ENCODE assay signal across 11 mouse cellular contexts in genomic region chr7:28991616-28992015, GRCm38 (mm10). TPM values are rescaled to one million over a fixed set of nuclear protein-coding genes. Genes with fewer than 3 reads are reported as not detected.
DNase-seq lines count a peak whose midpoint lies in the region; ATAC-seq and TF ChIP-seq lines count a peak whose summit lies in the region.
"Had no signal": no experiment of that assay in that cellular context is flagged by ENCODE, and none has a peak within 500 bp of the region (broad histone marks: within the 10 kb centered on the region; RNA-seq: fewer than 3 reads in every experiment).

No protein-coding gene starts in this region.

- no peak overlapping the region for H3K27ac ChIP-seq in gastrocnemius, adult 2 months
- H3K27ac ChIP-seq in lung, embryonic 14.5 days (ENCODE audit: low read depth), result no peak overlapping the region
- H3K27ac ChIP-seq: embryonic facial prominence, embryonic 15.5 days; limb, embryonic 13.5 days had no signal

- no peaks in the 10 kb centered on the region for H3K4me1 ChIP-seq in lung, embryonic 14.5 days (ENCODE audit: insufficient read depth)
- H3K4me1 ChIP-seq in G1E (ENCODE audit: insufficient read depth, low read depth, low read length), result peaks cover 7% of the 10 kb centered on the region; the same call in 1 of the 2 replicates
- H3K4me1 ChIP-seq: embryonic facial prominence, embryonic 15.5 days; limb, embryonic 13.5 days had no signal

- no peak overlapping the region for H3K4me2 ChIP-seq in lung, embryonic 14.5 days
- H3K4me2 ChIP-seq: embryonic facial prominence, embryonic 15.5 days; limb, embryonic 13.5 days had no signal

- ATAC-seq in lung, embryonic 14.5 days (ENCODE audit: insufficient read depth), result no peak
- no peak for ATAC-seq in G1E (ENCODE audit: extremely low read depth, insufficient number of reproducible peaks, low FRiP score, poor library complexity, severe bottlenecking)
- no peak for ATAC-seq in inflammation-experienced regulatory T-cells, adult 6 months

- H3K9ac ChIP-seq in lung, embryonic 14.5 days, result no peak overlapping the region
- H3K9ac ChIP-seq: embryonic facial prominence, embryonic 15.5 days; limb, embryonic 13.5 days had no signal

- H3K4me3 ChIP-seq in gastrocnemius, adult 2 months, result no peak overlapping the region
- H3K4me3 ChIP-seq in lung, embryonic 14.5 days (ENCODE audit: low read depth, low read length), result no peak overlapping the region
- no peak overlapping the region for H3K4me3 ChIP-seq in G1E (ENCODE audit: low read depth, low read length)
- H3K4me3 ChIP-seq: embryonic facial prominence, embryonic 15.5 days; limb, embryonic 13.5 days had no signal

- no peaks in the 10 kb centered on the region for H3K27me3 ChIP-seq in lung, embryonic 14.5 days (ENCODE audit: insufficient read depth, low read length)
- no peaks in the 10 kb centered on the region for H3K27me3 ChIP-seq in G1E (ENCODE audit: insufficient read depth, low read length)
- H3K27me3 ChIP-seq: embryonic facial prominence, embryonic 15.5 days; limb, embryonic 13.5 days had no signal

- intact Hi-C loops in gastrocnemius, adult 2 months (cut with DNase I), result no loop called here

- DNase-seq in gastrocnemius, adult 2 months, result no peak
- no peak for DNase-seq in gastrocnemius, postnatal 25 days
- DNase-seq in lung, embryonic 14.5 days, result no peak
- DNase-seq in lung, postnatal 4 days, result no peak
- no peak for DNase-seq in G1E (ENCODE audit: low spot score)
- peak; percentile 69 for DNase-seq in induced T-regulatory cell, adult 2 months (ENCODE audit: low read depth)
- DNase-seq in ovary, postnatal 36 days (ENCODE audit: low spot score), result no peak
- DNase-seq: kidney, adult 18-20 months had no signal

- WGBS in lung, embryonic 14.5 days, result 60% methylated on average over 5 of the region's 5 CpGs

- no peaks in the 10 kb centered on the region for H3K36me3 ChIP-seq in lung, embryonic 14.5 days (ENCODE audit: insufficient read depth)
- H3K36me3 ChIP-seq in G1E (replicated peaks), result peaks cover 83% of the 10 kb centered on the region
- H3K36me3 ChIP-seq: embryonic facial prominence, embryonic 15.5 days; limb, embryonic 13.5 days had no signal

- no peaks in the 10 kb centered on the region for H3K9me3 ChIP-seq in lung, embryonic 14.5 days (ENCODE audit: low read depth, low read length)
- H3K9me3 ChIP-seq in G1E (replicated peaks), result no peaks in the 10 kb centered on the region
- H3K9me3 ChIP-seq: embryonic facial prominence, embryonic 15.5 days; limb, embryonic 13.5 days had no signal

- TF ChIP-seq CTCF in gastrocnemius, adult 2 months (IDR thresholded peaks at IDR 0.05), result peak; percentile 55
- peak; percentile 49 for TF ChIP-seq CTCF in lung, embryonic 14.5 days (IDR thresholded peaks at IDR 0.05; ENCODE audit: low read depth)
- peak; percentile 36; the same call in 1 of the 2 replicates for TF ChIP-seq CTCF in G1E (IDR thresholded peaks at IDR 0.05; ENCODE audit: low read depth, low read length)

RNA-seq across cellular contexts. Expression of gene Map4k1, which starts 9.8 kb away (rescaled TPM):
- total RNA-seq in gastrocnemius, adult 2 months (2021), result under 1 TPM; 0.25 to 0.33 TPM
- under 1 TPM; 0.29 to 0.36 TPM for total RNA-seq in gastrocnemius, postnatal 25 days (2021)
- polyA plus RNA-seq in lung, embryonic 14.5 days (2014; fragmentation: Nextera tagmentation; extraction: Ambion mirVana), result 8.5 and 10.7 TPM in 2 replicates
- total RNA-seq in G1E (2014; fragmentation: Nextera tagmentation) (9.6 and 15.9 TPM in 2 replicates), G1E (2017) (9.1 and 16.1 TPM in 2 replicates)
- 58.0 and 67.4 TPM in 2 replicates for polyA plus RNA-seq in G1E (2012)
- polyA plus RNA-seq in inflammation-experienced regulatory T-cells, adult 6 months (2017; shearing (Covaris generic)), result 100 to 1,000 TPM in 2 of 3 experiments, 10 to 100 TPM in 1; 98.7 to 130 (median 111) TPM

RNA-seq across cellular contexts. Expression of gene Eif3k, which starts 10.0 kb away (rescaled TPM):
- 100 to 1,000 TPM; 122 to 141 TPM for total RNA-seq in gastrocnemius, adult 2 months (2021)
- total RNA-seq in gastrocnemius, postnatal 25 days (2021), result 100 to 1,000 TPM; 116 to 137 TPM
- 392 and 398 TPM in 2 replicates for polyA plus RNA-seq in lung, embryonic 14.5 days (2014; fragmentation: Nextera tagmentation; extraction: Ambion mirVana)
- total RNA-seq in G1E (2014; fragmentation: Nextera tagmentation) (280 and 322 TPM in 2 replicates), G1E (2017) (377 and 459 TPM in 2 replicates)
- polyA plus RNA-seq in G1E (2012), result 91.7 and 199 TPM in 2 replicates
- polyA plus RNA-seq in inflammation-experienced regulatory T-cells, adult 6 months (2017; shearing (Covaris generic)), result 100 to 1,000 TPM; 441 to 670 (median 588) TPM

RNA-seq across cellular contexts. Expression of gene Actn4, which starts 29.5 kb away (rescaled TPM):
- 10 to 100 TPM; 27.1 to 40.2 TPM for total RNA-seq in gastrocnemius, adult 2 months (2021)
- 10 to 100 TPM; 36.7 to 45.8 TPM for total RNA-seq in gastrocnemius, postnatal 25 days (2021)
- 266 and 270 TPM in 2 replicates for polyA plus RNA-seq in lung, embryonic 14.5 days (2014; fragmentation: Nextera tagmentation; extraction: Ambion mirVana)
- total RNA-seq in G1E (2014; fragmentation: Nextera tagmentation), result 119 and 121 TPM in 2 replicates
- 28.1 and 30.3 TPM in 2 replicates for total RNA-seq in G1E (2017)
- polyA plus RNA-seq in G1E (2012), result 259 and 260 TPM in 2 replicates
- 100 to 1,000 TPM in 1 of 3 experiments, 10 to 100 TPM in 2; 74.2 to 145 (median 93.4) TPM for polyA plus RNA-seq in inflammation-experienced regulatory T-cells, adult 6 months (2017; shearing (Covaris generic))

Comparison
In these comparisons a context has a peak if more than half of its experiments do, and no peak if none do; other contexts are left out.
1. RNA of gene Map4k1, which starts 9.8 kb away (total RNA-seq): 9.1 to 16.1 TPM in G1E; 0.29 to 0.36 TPM in gastrocnemius, postnatal 25 days and 0.25 to 0.33 TPM in gastrocnemius, adult 2 months; every median in the first group is over 4 times any median in the second.
2. Peak in every context shown above with its lines, with median percentiles within 50 percentile points of each other: CTCF ChIP-seq.